Mouse (Mus musculus): ENCODE results near the gene Per1.

- TF ChIP-seq FLI1 (IDR thresholded peaks at IDR 0.05; ENCODE audit: low read length): no peak
- TF ChIP-seq GATA1 (IDR thresholded peaks at IDR 0.05; ENCODE audit: borderline replicate concordance, low read length): no peak
Measured at GRCm38 (mm10) chr11:69104487-69104886, 9.5 kb downstream of the Per1 start.
